10 mouse cellular contexts compared by ENCODE assay signal in genomic region chr7:30434238-30434637, GRCm38 (mm10). TPM values are rescaled to one million over a fixed set of nuclear protein-coding genes. Genes with fewer than 3 reads are reported as not detected.
DNase-seq lines count a peak whose midpoint lies in the region; ATAC-seq and TF ChIP-seq lines count a peak whose summit lies in the region.
"Had no signal": no experiment of that assay in that cellular context is flagged by ENCODE, and none has a peak within 500 bp of the region (broad histone marks: within the 10 kb centered on the region; RNA-seq: fewer than 3 reads in every experiment).

No protein-coding gene starts in this region.

- H3K9me3 ChIP-seq in kidney, embryonic 14.5 days (ENCODE audit: control insufficient read depth, low read length) = no peaks in the 10 kb centered on the region
- H3K9me3 ChIP-seq in ES-Bruce4 (replicated peaks; ENCODE audit: control insufficient read depth, insufficient read depth, low read length, poor library complexity, severe bottlenecking) = no peaks in the 10 kb centered on the region
- H3K9me3 ChIP-seq in limb, embryonic 15.5 days = no peaks in the 10 kb centered on the region
- H3K9me3 ChIP-seq in forebrain, embryonic 16.5 days (ENCODE audit: control insufficient read depth, low read length) = no peaks in the 10 kb centered on the region
- H3K9me3 ChIP-seq: forebrain, embryonic 13.5 days had no signal

- peak; percentile 60 for DNase-seq in kidney, adult 18-20 months
- DNase-seq in adrenal gland, postnatal 14 days = peak; percentile 88
- DNase-seq in spleen, postnatal 14 days (ENCODE audit: low spot score in 2 of 2) = no peak
- DNase-seq in left cerebral cortex, adult 9 months (ENCODE audit: low spot score in 2 of 2) = no peak

- H3K9ac ChIP-seq in kidney, embryonic 14.5 days (ENCODE audit: low read depth, low read length) = no peak overlapping the region
- H3K9ac ChIP-seq in ES-Bruce4 (ENCODE audit: low read depth, poor library complexity, severe bottlenecking) = no peak overlapping the region
- 0 out of 2 replicates have a peak overlapping the region, but pooled peaks have one; percentile 10 for H3K9ac ChIP-seq in limb, embryonic 15.5 days
- H3K9ac ChIP-seq in forebrain, embryonic 16.5 days (replicated peaks; ENCODE audit: low read depth, low read length) = no peak overlapping the region
- H3K9ac ChIP-seq: forebrain, embryonic 13.5 days had no signal

- no peak for ATAC-seq in kidney, embryonic 14.5 days (ENCODE audit: low FRiP score, low TSS enrichment)
- no peak for ATAC-seq in limb, embryonic 15.5 days (ENCODE audit: insufficient number of reproducible peaks, low FRiP score, low TSS enrichment, low read depth)
- no peak for ATAC-seq in forebrain, embryonic 16.5 days
- ATAC-seq: forebrain, embryonic 13.5 days had no signal

- peak; percentile 56; the same call in 1 of the 2 replicates for TF ChIP-seq EP300 in ES-Bruce4 (IDR thresholded peaks at IDR 0.05; ENCODE audit: insufficient read depth, low read depth, low read length)

- 2% methylated on average over 10 of the region's 10 CpGs for WGBS in kidney, embryonic 14.5 days
- WGBS in limb, embryonic 15.5 days = 2% methylated on average over 10 of the region's 10 CpGs
- WGBS in forebrain, embryonic 16.5 days = 6% methylated on average over 10 of the region's 10 CpGs

- H3K4me1 ChIP-seq in kidney, embryonic 14.5 days (ENCODE audit: control insufficient read depth, insufficient read depth, low read length) = no peaks in the 10 kb centered on the region
- peaks cover 3% of the 10 kb centered on the region for H3K4me1 ChIP-seq in ES-Bruce4 (ENCODE audit: control insufficient read depth, insufficient read depth, low read length)
- H3K4me1 ChIP-seq in limb, embryonic 15.5 days = no peaks in the 10 kb centered on the region
- no peaks in the 10 kb centered on the region for H3K4me1 ChIP-seq in forebrain, embryonic 16.5 days (replicated peaks; ENCODE audit: control insufficient read depth, insufficient read depth, low read length)
- H3K4me1 ChIP-seq: forebrain, embryonic 13.5 days had no signal

- H3K4me3 ChIP-seq in kidney, embryonic 14.5 days (ENCODE audit: low read length) = no peak overlapping the region
- no peak overlapping the region for H3K4me3 ChIP-seq in ES-Bruce4 (ENCODE audit: low read depth, low read length)
- no peak overlapping the region for H3K4me3 ChIP-seq in limb, embryonic 15.5 days
- no peak overlapping the region for H3K4me3 ChIP-seq in forebrain, embryonic 16.5 days (replicated peaks; ENCODE audit: low read length)
- H3K4me3 ChIP-seq: forebrain, embryonic 13.5 days had no signal

- H3K27ac ChIP-seq in kidney, embryonic 14.5 days (ENCODE audit: low read depth, low read length) = no peak overlapping the region
- peak overlapping the region; percentile 82 for H3K27ac ChIP-seq in ES-Bruce4 (ENCODE audit: insufficient read depth, low read length)
- H3K27ac ChIP-seq in limb, embryonic 15.5 days = no peak overlapping the region
- H3K27ac ChIP-seq in forebrain, embryonic 16.5 days (ENCODE audit: low read length) = no peak overlapping the region
- H3K27ac ChIP-seq: forebrain, embryonic 13.5 days had no signal

- TF ChIP-seq CTCF in ES-Bruce4 (IDR thresholded peaks at IDR 0.05; ENCODE audit: low read depth, low read length) = no peak

- no peaks in the 10 kb centered on the region for H3K36me3 ChIP-seq in kidney, embryonic 14.5 days (ENCODE audit: control insufficient read depth, insufficient read depth, low read length)
- H3K36me3 ChIP-seq in ES-Bruce4 (ENCODE audit: control insufficient read depth, insufficient read depth, low read length, poor library complexity, severe bottlenecking) = 0 out of 2 replicates have a peak, but pooled peaks cover 3% of the 10 kb centered on the region
- peaks cover 10% of the 10 kb centered on the region; the same call in 1 of the 2 replicates for H3K36me3 ChIP-seq in limb, embryonic 15.5 days
- peaks cover 20% of the 10 kb centered on the region for H3K36me3 ChIP-seq in forebrain, embryonic 16.5 days (ENCODE audit: control insufficient read depth, insufficient read depth)

- H3K27me3 ChIP-seq in kidney, embryonic 14.5 days (ENCODE audit: control insufficient read depth, insufficient read depth, low read length) = peaks cover 9% of the 10 kb centered on the region
- no peaks in the 10 kb centered on the region for H3K27me3 ChIP-seq in ES-Bruce4 (ENCODE audit: control insufficient read depth, insufficient read depth, low read length, poor library complexity, severe bottlenecking)
- H3K27me3 ChIP-seq in limb, embryonic 15.5 days = peaks cover 20% of the 10 kb centered on the region; the same call in 1 of the 2 replicates
- H3K27me3 ChIP-seq in forebrain, embryonic 16.5 days (replicated peaks; ENCODE audit: control insufficient read depth, insufficient read depth, low read length) = no peaks in the 10 kb centered on the region

- H3K4me2 ChIP-seq in kidney, embryonic 14.5 days (replicated peaks; ENCODE audit: low read depth, low read length) = no peak overlapping the region
- H3K4me2 ChIP-seq in limb, embryonic 15.5 days = no peak overlapping the region
- no peak overlapping the region for H3K4me2 ChIP-seq in forebrain, embryonic 16.5 days (ENCODE audit: low read length)
- H3K4me2 ChIP-seq: forebrain, embryonic 13.5 days had no signal

- TF ChIP-seq POLR2A in ES-Bruce4 (IDR thresholded peaks at IDR 0.05; ENCODE audit: insufficient read depth, low read length) = no peak

RNA-seq across cellular contexts. Expression of gene Aplp1, which starts 11.1 kb away (rescaled TPM):
- 16.7 and 19.0 TPM in 2 replicates for polyA plus RNA-seq in kidney, embryonic 14.5 days (2014; fragmentation: Nextera tagmentation; extraction: Ambion mirVana)
- polyA plus RNA-seq in ES-Bruce4 (2011; ENCODE audit: insufficient read depth, insufficient read length, low read depth, missing spikeins) = 70.6 and 78.2 TPM in 2 replicates
- 21.3 and 28.3 TPM in 2 replicates for total RNA-seq in adrenal gland, postnatal 14 days (2021)
- 28.6 and 32.7 TPM in 2 replicates for polyA plus RNA-seq in limb, embryonic 15.5 days (2015; fragmentation: Nextera tagmentation; extraction: Ambion mirVana)
- 584 and 649 TPM in 2 replicates for polyA plus RNA-seq in forebrain, embryonic 16.5 days (2015; fragmentation: Nextera tagmentation; extraction: Ambion mirVana)

RNA-seq across cellular contexts. Expression of gene Nfkbid, which starts 12.7 kb away (rescaled TPM):
- 1.1 and 1.9 TPM in 2 replicates for polyA plus RNA-seq in kidney, embryonic 14.5 days (2014; fragmentation: Nextera tagmentation; extraction: Ambion mirVana)
- 4.1 TPM in 2 replicates for polyA plus RNA-seq in ES-Bruce4 (2011; ENCODE audit: insufficient read depth, insufficient read length, low read depth, missing spikeins)
- 2.8 and 3.9 TPM in 2 replicates for total RNA-seq in adrenal gland, postnatal 14 days (2021)
- 1.4 and 2.1 TPM in 2 replicates for polyA plus RNA-seq in limb, embryonic 15.5 days (2015; fragmentation: Nextera tagmentation; extraction: Ambion mirVana)
- 2.3 and 3.4 TPM in 2 replicates for polyA plus RNA-seq in forebrain, embryonic 16.5 days (2015; fragmentation: Nextera tagmentation; extraction: Ambion mirVana)

RNA-seq across cellular contexts. Expression of gene Hcst, which starts 14.6 kb away (rescaled TPM):
- 0.57 and 1.0 TPM in 2 replicates for polyA plus RNA-seq in kidney, embryonic 14.5 days (2014; fragmentation: Nextera tagmentation; extraction: Ambion mirVana)
- polyA plus RNA-seq in ES-Bruce4 (2011; ENCODE audit: insufficient read depth, insufficient read length, low read depth, missing spikeins) = not detected in 2 replicates
- total RNA-seq in adrenal gland, postnatal 14 days (2021) = 7.1 TPM in 1 of 2 replicates, not detected in the other
- polyA plus RNA-seq in limb, embryonic 15.5 days (2015; fragmentation: Nextera tagmentation; extraction: Ambion mirVana) = 2.7 and 3.3 TPM in 2 replicates
- polyA plus RNA-seq in forebrain, embryonic 16.5 days (2015; fragmentation: Nextera tagmentation; extraction: Ambion mirVana) = not detected in 2 replicates

RNA-seq across cellular contexts. Expression of gene Tyrobp, which starts 20.7 kb away (rescaled TPM):
- polyA plus RNA-seq in kidney, embryonic 14.5 days (2014; fragmentation: Nextera tagmentation; extraction: Ambion mirVana) = 23.8 and 26.7 TPM in 2 replicates
- not detected in 2 replicates for polyA plus RNA-seq in ES-Bruce4 (2011; ENCODE audit: insufficient read depth, insufficient read length, low read depth, missing spikeins)
- 19.9 and 30.9 TPM in 2 replicates for total RNA-seq in adrenal gland, postnatal 14 days (2021)
- 78.9 and 87.7 TPM in 2 replicates for polyA plus RNA-seq in limb, embryonic 15.5 days (2015; fragmentation: Nextera tagmentation; extraction: Ambion mirVana)
- 14.0 and 19.1 TPM in 2 replicates for polyA plus RNA-seq in forebrain, embryonic 16.5 days (2015; fragmentation: Nextera tagmentation; extraction: Ambion mirVana)

RNA-seq across cellular contexts. Expression of gene Kirrel2, which starts 23.3 kb away (rescaled TPM):
- polyA plus RNA-seq in kidney, embryonic 14.5 days (2014; fragmentation: Nextera tagmentation; extraction: Ambion mirVana) = 0.20 and 0.54 TPM in 2 replicates
- polyA plus RNA-seq in ES-Bruce4 (2011; ENCODE audit: insufficient read depth, insufficient read length, low read depth, missing spikeins) = 5.8 and 9.4 TPM in 2 replicates
- total RNA-seq in adrenal gland, postnatal 14 days (2021) = not detected in 2 replicates
- polyA plus RNA-seq in limb, embryonic 15.5 days (2015; fragmentation: Nextera tagmentation; extraction: Ambion mirVana) = 0.04 and 0.38 TPM in 2 replicates
- 0.22 and 0.43 TPM in 2 replicates for polyA plus RNA-seq in forebrain, embryonic 16.5 days (2015; fragmentation: Nextera tagmentation; extraction: Ambion mirVana)
- total RNA-seq: liver, adult 2 months had no signal
- polyA plus RNA-seq: liver, adult 2 months had no signal

Comparison
In these comparisons a context has a peak if more than half of its experiments do, and no peak if none do; other contexts are left out.
1. DNase-seq: peak in kidney, adult 18-20 months (single experiment) and adrenal gland, postnatal 14 days (single experiment); none in spleen, postnatal 14 days (0 of 2) and left cerebral cortex, adult 9 months (0 of 2).